Mouse (Mus musculus) limb, embryonic 11.5 days (tissue): ENCODE data around the gene BC053393. TPM values are rescaled to one million over a fixed set of nuclear protein-coding genes. Genes with fewer than 3 reads are reported as not detected.
"Not testable (repeated sequence)": the region's sequence is repeated elsewhere in the genome, so short reads cannot be mapped to it uniquely, and the experiment has no call there.

ENCODE experiments used
- ATAC-seq: fragments of 200-750 bp; cut with Nextera tagmentation; 2 replicates; pipeline ENCODE4 v1.8.0; 2017; ENCODE audit warnings: low read depth; ENCODE audit not compliant: insufficient number of reproducible peaks, low FRiP score, low TSS enrichment
- DNase-seq: peaks from one replicate; pipeline ENCODE4 v3.0.0-alpha.2; 2015; ENCODE audit warnings: low spot score
- H3K27ac ChIP-seq: fragments of 300-500 bp; sonication (generic); replicated peaks from 2 replicates; pipeline ENCODE4 v1.5.1; 2014; ENCODE audit warnings: low read depth, mild to moderate bottlenecking, low read length
- H3K27me3 ChIP-seq: fragments of 300-500 bp; sonication (generic); 2 replicates; pipeline ENCODE4 v1.6.1; 2014; ENCODE audit warnings: mild to moderate bottlenecking, low read length, mixed read lengths; ENCODE audit not compliant: control insufficient read depth, insufficient read depth
- H3K36me3 ChIP-seq: fragments of 300-500 bp; sonication (generic); 2 replicates; pipeline ENCODE4 v1.6.1; 2014; ENCODE audit warnings: mild to moderate bottlenecking, low read length, moderate library complexity, mixed read lengths; ENCODE audit not compliant: control insufficient read depth, insufficient read depth
- H3K4me1 ChIP-seq: fragments of 300-500 bp; sonication (generic); 2 replicates; pipeline ENCODE4 v1.6.1; 2014; ENCODE audit warnings: low read length, mixed read lengths; ENCODE audit not compliant: control insufficient read depth, insufficient read depth
- H3K4me2 ChIP-seq: fragments of 300-500 bp; sonication (generic); 2 replicates; pipeline ENCODE4 v1.6.1; 2014; ENCODE audit warnings: low read depth, mild to moderate bottlenecking, moderate library complexity; ENCODE audit not compliant: severe bottlenecking
- H3K4me3 ChIP-seq: fragments of 300-500 bp; sonication (generic); 2 replicates; pipeline ENCODE4 v1.5.1; 2014; ENCODE audit warnings: low read depth, low read length
- H3K9ac ChIP-seq: fragments of 300-500 bp; sonication (generic); 2 replicates; pipeline ENCODE4 v1.6.1; 2014; ENCODE audit warnings: mild to moderate bottlenecking, low read length
- H3K9me3 ChIP-seq: fragments of 300-500 bp; sonication (generic); 2 replicates; pipeline ENCODE4 v1.6.1; 2016; ENCODE audit warnings: low read length; ENCODE audit not compliant: control insufficient read depth
- WGBS: fragments of 180-500 bp; shearing (Covaris S2); extraction: QIAGEN DNeasy Blood & Tissue Kit; methylation state at CpG from one replicate; pipeline ENCODE4 v1.1.7; 2014; 5-methylcytosine and 5-hydroxymethylcytosine counted together
- polyA plus RNA-seq: library from polyadenylated mRNA; unstranded; fragments of >200 nt; fragmentation: Nextera tagmentation; extraction: Ambion mirVana; gene quantifications from 2 replicates; pipeline ENCODE4 v1.2.1, GENCODE M21; 2014

BC053393 gene
- polyA plus RNA-seq, 1 experiment from 2014 or later, result not detected

DNA sequence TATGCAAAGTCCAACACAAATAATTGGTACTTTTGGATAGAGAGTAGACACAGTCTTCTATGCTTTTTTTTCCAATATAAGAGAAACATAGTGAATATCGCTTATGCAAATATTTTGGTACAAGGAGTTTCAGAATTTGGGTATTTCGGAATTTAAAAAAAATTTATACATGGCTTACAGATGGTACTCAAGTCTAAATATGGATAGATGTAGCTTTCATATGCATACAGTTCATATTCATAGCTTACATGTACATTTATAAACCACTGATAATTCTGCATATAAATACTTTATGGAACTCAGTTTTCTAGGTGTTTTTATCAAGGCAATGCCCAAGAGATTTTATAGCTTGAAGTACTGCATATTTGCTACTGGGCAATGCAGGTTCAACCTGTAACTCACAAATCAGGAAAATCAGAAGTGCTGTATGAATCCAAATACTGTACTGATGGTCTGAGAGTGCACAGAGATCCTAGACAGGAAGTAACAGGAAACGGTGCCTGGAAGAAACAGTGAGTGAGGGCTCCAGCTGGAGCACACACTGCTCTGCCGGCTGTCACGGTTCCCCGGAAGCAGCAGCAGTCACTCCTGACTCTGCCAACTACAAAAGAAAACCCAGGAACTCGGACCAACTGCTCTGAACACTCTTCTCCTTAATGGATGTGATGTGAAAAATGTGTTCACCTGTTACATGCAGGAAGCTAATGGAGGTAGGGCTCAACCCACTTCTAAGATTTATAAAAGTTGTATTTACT is 49.3 kb downstream of the BC053393 start:
- WGBS, result 73% methylated on average over 7 of the region's 7 CpGs
- H3K4me2 ChIP-seq, result no peak overlapping the region

DNA sequence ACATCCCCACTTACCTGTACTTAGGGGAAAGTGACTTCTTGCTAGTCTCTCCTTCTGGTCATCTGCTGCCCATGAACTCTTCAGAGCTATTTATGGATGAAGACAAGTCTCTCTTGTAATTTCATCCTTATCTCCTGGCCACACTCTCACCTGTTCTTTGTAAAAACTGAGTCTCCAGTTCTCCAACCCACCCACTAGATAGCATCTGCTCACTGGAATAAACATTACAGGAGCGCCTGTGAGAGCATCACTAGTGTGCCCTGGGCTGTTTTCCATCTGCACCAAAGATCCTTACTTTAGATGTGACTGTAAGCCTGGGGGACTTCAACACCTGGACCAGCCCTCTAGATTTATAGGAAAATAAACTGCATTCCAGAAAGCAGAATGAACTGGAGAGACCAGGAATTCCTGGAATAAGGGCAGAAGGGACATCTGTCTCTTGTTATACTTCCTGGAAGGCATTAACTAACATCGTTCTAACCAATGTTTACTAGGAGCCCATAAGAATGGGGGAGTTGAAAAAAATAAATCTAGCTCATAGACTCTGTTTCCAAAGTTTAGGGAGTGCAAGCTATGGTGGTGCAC is 58.0 kb downstream of the BC053393 start, which contains the start of gene Dppa1:
TSS of gene Dppa1 (minus strand) at position 51 of the 585 bp plus-strand sequence.
- H3K9ac ChIP-seq, result no peak within 1 kb of the TSS
- no peaks in the 10 kb centered on the region for H3K4me1 ChIP-seq
- H3K27me3 ChIP-seq, result no peaks in the 10 kb centered on the region
- H3K36me3 ChIP-seq, result no peaks in the 10 kb centered on the region
- WGBS, result 31% methylated on average over 2 of the region's 2 CpGs
- no peak within 1 kb of the TSS for H3K4me2 ChIP-seq
- no peaks in the 10 kb centered on the region for H3K9me3 ChIP-seq
- DNase-seq, result peak; percentile 21
- H3K27ac ChIP-seq, result no peak within 1 kb of the TSS
- H3K4me3 ChIP-seq, result no peak within 1 kb of the TSS
- ATAC-seq, result no peak

More for the DNA sequence above, 49.3 kb downstream of the BC053393 start:
- Histone ChIP-seq H3K27me3 (no peaks in the 10 kb centered on the region), H3K9ac (no peak overlapping the region), H3K4me1 (no peaks in the 10 kb centered on the region), H3K4me3 (no peak overlapping the region), H3K27ac (no peak overlapping the region), H3K36me3 (no peaks in the 10 kb centered on the region), H3K9me3 (no peaks in the 10 kb centered on the region)
- no peak for DNase-seq
- ATAC-seq, result no peak

GRCm38 (mm10) chr11:46631635-46632034 is 60.3 kb downstream of the BC053393 start:
- Histone ChIP-seq H3K27me3 (no peaks in the 10 kb centered on the region), H3K4me3 (no peak overlapping the region), H3K4me2 (no peak overlapping the region), H3K27ac (no peak overlapping the region), H3K9me3 (no peaks in the 10 kb centered on the region), H3K36me3 (no peaks in the 10 kb centered on the region), H3K9ac (no peak overlapping the region), H3K4me1 (no peaks in the 10 kb centered on the region)
- no peak for ATAC-seq
- WGBS, result 36% methylated on average over 3 of the region's 3 CpGs
- DNase-seq, result peak; percentile 43

DNA sequence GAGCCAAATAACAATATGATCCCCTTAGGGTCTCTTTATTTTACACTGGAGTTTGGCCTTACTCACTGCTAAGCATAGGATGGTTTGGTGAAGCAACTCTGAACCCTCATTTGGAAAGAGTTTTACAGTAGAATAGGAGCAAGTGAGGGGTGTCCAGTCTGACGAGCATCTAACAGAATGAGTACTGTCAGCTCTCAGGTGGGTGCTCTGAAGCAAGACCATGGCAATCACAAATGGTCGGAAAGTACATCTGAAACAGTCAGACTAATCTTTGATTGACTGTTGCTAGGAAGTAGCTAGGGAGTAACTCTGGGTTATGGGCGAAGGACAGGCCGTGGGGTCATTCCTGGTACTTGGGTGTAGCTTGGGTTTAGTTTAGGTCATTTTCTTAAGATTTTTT is 64.2 kb downstream of the BC053393 start:
- not testable (repeated sequence) for DNase-seq, H3K9me3 ChIP-seq, H3K9ac ChIP-seq, ATAC-seq, H3K36me3 ChIP-seq, H3K27ac ChIP-seq, H3K27me3 ChIP-seq, H3K4me2 ChIP-seq, H3K4me1 ChIP-seq, H3K4me3 ChIP-seq
- WGBS, result 84% methylated on average over 4 of the region's 4 CpGs

- Histone ChIP-seq H3K4me3 (no peak overlapping the region), H3K4me2 (no peak overlapping the region), H3K4me1 (no peaks in the 10 kb centered on the region), H3K9ac (no peak overlapping the region), H3K27me3 (no peaks in the 10 kb centered on the region), H3K9me3 (no peaks in the 10 kb centered on the region), H3K27ac (no peak overlapping the region), H3K36me3 (no peaks in the 10 kb centered on the region)
- 83% methylated on average over 3 of the region's 3 CpGs for WGBS
- DNase-seq, result no peak
- no peak for ATAC-seq
Observed at GRCm38 (mm10) chr11:46636568-46636967, 65.2 kb downstream of the BC053393 start.

Other genes starting within 250 kb of the BC053393 start
- gene Itk, start 182.0 kb upstream of the BC053393 start, polyA plus RNA-seq, result not detected in 2 replicates
- gene Fam71b, start 175.0 kb upstream of the BC053393 start, polyA plus RNA-seq, result not detected in 2 replicates
- gene Med7, start 134.6 kb upstream of the BC053393 start, polyA plus RNA-seq, result 96.5 and 109 TPM in 2 replicates
- 0.16 TPM in 1 of 2 replicates, not detected in the other for gene Havcr2, start 116.6 kb upstream of the BC053393 start, polyA plus RNA-seq
- gene Gm12169, start 47.3 kb upstream of the BC053393 start, polyA plus RNA-seq, result not detected in 2 replicates
- not detected in 2 replicates for gene Dppa1, start 57.7 kb downstream of the BC053393 start, polyA plus RNA-seq
- 0.07 TPM in 1 of 2 replicates, not detected in the other for gene Timd2, start 135.5 kb downstream of the BC053393 start, polyA plus RNA-seq
- gene Havcr1, start 163.5 kb downstream of the BC053393 start, polyA plus RNA-seq, result not detected in 2 replicates
- gene Timd4, start 239.3 kb downstream of the BC053393 start, polyA plus RNA-seq, result 0.11 and 0.31 TPM in 2 replicates